Mouse (Mus musculus) stomach, postnatal 0 days (tissue): ENCODE results near the gene Hmbs. TPM values are rescaled to one million over a fixed set of nuclear protein-coding genes. Genes with fewer than 3 reads are reported as not detected.
A peak's percentile ranks its signal among the peaks of the same experiment; 100 is the strongest.

Experiments
- ATAC-seq: fragments of 200-750 bp; cut with Nextera tagmentation; 2 replicates; pipeline ENCODE4 v1.8.0; 2017; ENCODE audit not compliant: low FRiP score, low TSS enrichment
- DNase-seq: peaks from one replicate; pipeline ENCODE4 v3.0.0-alpha.2; 2016; ENCODE audit warnings: low spot score
- H3K27ac ChIP-seq: fragments of 300-500 bp; sonication (generic); replicated peaks from 2 replicates; pipeline ENCODE4 v1.5.1; 2014; ENCODE audit warnings: mild to moderate bottlenecking, control low read depth
- H3K27me3 ChIP-seq: fragments of 300-500 bp; sonication (generic); 2 replicates; pipeline ENCODE4 v1.6.1; 2014; ENCODE audit warnings: low read length; ENCODE audit not compliant: control insufficient read depth, insufficient read depth
- H3K36me3 ChIP-seq: fragments of 300-500 bp; sonication (generic); 2 replicates; pipeline ENCODE4 v1.6.1; 2014; ENCODE audit warnings: low read length, mixed read lengths; ENCODE audit not compliant: control insufficient read depth, insufficient read depth
- H3K4me1 ChIP-seq: fragments of 300-500 bp; sonication (generic); replicated peaks from 2 replicates; pipeline ENCODE4 v1.6.1; 2014; ENCODE audit warnings: antibody characterized with exemption; ENCODE audit not compliant: control insufficient read depth, insufficient read depth
- H3K4me2 ChIP-seq: fragments of 300-500 bp; sonication (generic); replicated peaks from 2 replicates; pipeline ENCODE4 v1.6.1; 2014; ENCODE audit warnings: low read depth, mild to moderate bottlenecking, control low read depth, moderate library complexity
- H3K4me3 ChIP-seq: fragments of 300-500 bp; sonication (generic); 2 replicates; pipeline ENCODE4 v1.5.1; 2014; ENCODE audit warnings: low read depth, low read length, control low read depth
- H3K9ac ChIP-seq: fragments of 300-500 bp; sonication (generic); 2 replicates; pipeline ENCODE4 v1.6.1; 2014; ENCODE audit warnings: mild to moderate bottlenecking, low read length, control low read depth, mixed read lengths
- H3K9me3 ChIP-seq: fragments of 300-500 bp; sonication (generic); 2 replicates; pipeline ENCODE4 v1.6.1; 2016; ENCODE audit warnings: low read length; ENCODE audit not compliant: control insufficient read depth
- CTCF ChIP-seq: IDR thresholded peaks from 2 replicates; pipeline ENCODE4 v1.5.1; 2016; ENCODE audit warnings: antibody characterized with exemption, low read depth, mild to moderate bottlenecking, moderate library complexity
- EP300 ChIP-seq: optimal IDR thresholded peaks from 2 replicates; pipeline ENCODE3; 2016; ENCODE audit warnings: antibody characterized with exemption
- WGBS: fragments of 180-500 bp; shearing (Covaris S2); extraction: QIAGEN DNeasy Blood & Tissue Kit; methylation state at CpG from one replicate; pipeline ENCODE4 v1.1.7; 2014; 5-methylcytosine and 5-hydroxymethylcytosine counted together
- polyA plus RNA-seq: library from polyadenylated mRNA; unstranded; fragments of >200 nt; fragmentation: Nextera tagmentation; extraction: Ambion mirVana; gene quantifications from 2 replicates; pipeline ENCODE4 v1.2.1, GENCODE M21; 2015

Gene Hmbs
- polyA plus RNA-seq, 1 experiment from 2014 or later: 68.8 TPM

DNA sequence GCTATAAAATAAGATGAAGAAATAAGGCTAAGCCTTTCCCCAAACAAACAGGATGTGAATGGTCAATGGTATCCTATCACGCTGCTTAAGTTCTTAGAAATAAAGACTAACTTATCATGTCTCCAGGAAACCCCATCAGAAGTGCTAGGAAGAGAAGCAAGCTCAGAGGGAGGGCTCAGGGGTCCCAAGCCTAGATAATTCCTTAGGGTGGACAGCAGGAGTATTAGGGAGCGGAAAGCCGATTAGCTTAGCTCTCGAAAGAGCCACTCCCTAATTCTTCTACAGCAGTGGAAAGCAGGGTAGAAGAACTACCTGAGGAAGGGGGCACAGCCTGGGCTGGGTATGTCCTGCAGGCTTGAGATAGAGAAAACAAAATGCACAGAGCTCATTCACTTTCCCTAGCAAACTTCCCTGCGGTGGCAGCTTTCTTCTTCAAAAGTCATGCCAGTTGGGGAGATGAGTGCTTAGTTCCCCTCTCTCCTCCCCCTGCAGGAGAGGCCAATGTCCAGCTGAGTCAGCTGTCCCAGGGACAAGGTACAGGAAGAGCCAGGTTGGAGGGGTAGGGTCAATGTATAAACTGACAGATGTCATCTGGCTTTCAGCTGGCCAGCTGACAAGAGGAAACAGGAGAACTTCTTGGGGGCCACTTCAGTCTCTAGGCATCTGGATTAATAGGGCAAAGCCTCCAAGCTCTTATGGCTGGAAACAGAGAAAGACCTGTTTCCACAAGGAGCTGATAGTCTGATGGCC, 25.8 kb downstream of the Hmbs start:
- peak overlapping the region; percentile 97 for H3K4me2 ChIP-seq
- H3K4me3 ChIP-seq: peak overlapping the region; percentile 92
- H3K9ac ChIP-seq: 0 out of 2 replicates have a peak overlapping the region, but pooled peaks have one; percentile 19
- no peaks in the 10 kb centered on the region for H3K27me3 ChIP-seq
- 55% methylated on average over 5 of the region's 5 CpGs for WGBS
- H3K4me1 ChIP-seq: no peaks in the 10 kb centered on the region; the same call in none of the 2 replicates
- no peak for ATAC-seq
- peak; percentile 37 for DNase-seq
- TF ChIP-seq EP300: no peak
- TF ChIP-seq CTCF: no peak
- peaks cover 22% of the 10 kb centered on the region for H3K36me3 ChIP-seq
- no peaks in the 10 kb centered on the region for H3K9me3 ChIP-seq
- no peak overlapping the region for H3K27ac ChIP-seq

DNA sequence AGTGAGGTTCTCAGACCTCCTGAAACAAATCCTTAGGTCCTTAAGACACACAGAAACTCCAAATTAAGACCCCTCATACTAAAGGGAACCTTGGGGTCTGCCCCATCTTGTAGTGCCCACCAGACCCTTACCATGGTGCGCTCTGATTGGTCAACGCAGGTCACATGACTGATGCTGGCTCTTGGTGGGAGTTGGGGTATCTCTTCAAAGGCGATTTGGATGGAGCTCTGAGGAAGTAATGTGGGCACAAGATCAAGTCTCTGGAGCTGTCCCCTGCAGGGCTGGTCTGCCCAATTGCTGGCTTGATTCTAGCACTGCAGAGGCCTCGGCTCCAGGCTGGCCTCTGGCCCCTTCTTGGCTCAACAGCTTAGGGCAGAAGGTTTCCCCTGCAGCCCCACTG, 26.6 kb downstream of the Hmbs start:
- 0 out of 2 replicates have a peak overlapping the region, but pooled peaks have one; percentile 12 for H3K4me2 ChIP-seq
- H3K4me1 ChIP-seq: no peaks in the 10 kb centered on the region; the same call in none of the 2 replicates
- no peaks in the 10 kb centered on the region for H3K27me3 ChIP-seq
- H3K36me3 ChIP-seq: peaks cover 22% of the 10 kb centered on the region
- DNase-seq (no peak), ATAC-seq (no peak)
- H3K4me3 ChIP-seq: no peak overlapping the region
- no peaks in the 10 kb centered on the region for H3K9me3 ChIP-seq
- no peak overlapping the region for H3K9ac ChIP-seq
- 78% methylated on average over 4 of the region's 4 CpGs for WGBS
- H3K27ac ChIP-seq: no peak overlapping the region
- TF ChIP-seq EP300 (no peak), CTCF (no peak)

DNA sequence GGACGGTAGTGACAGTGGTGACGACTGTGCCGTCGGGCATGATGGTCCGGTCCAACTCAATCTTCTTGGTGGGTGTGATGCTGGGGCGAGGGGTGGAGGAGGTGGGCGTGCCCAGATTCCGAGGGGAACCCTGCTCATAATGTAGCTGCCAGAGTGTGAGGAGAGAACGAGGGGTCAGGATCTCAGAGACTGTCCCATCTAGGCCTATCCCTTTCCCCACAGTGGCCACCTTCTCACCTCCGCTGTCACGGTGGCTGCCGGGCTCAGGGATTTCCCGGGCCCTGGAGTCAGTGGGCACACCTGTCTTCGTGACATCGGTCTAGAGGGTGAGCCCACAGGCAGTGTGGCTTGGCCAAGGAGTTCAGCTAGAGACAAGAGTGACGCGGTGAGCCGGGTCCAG, 29.1 kb downstream of the Hmbs start:
- no peak overlapping the region for H3K27ac ChIP-seq
- H3K36me3 ChIP-seq: peaks cover 22% of the 10 kb centered on the region
- DNase-seq (no peak), ATAC-seq (no peak)
- no peaks in the 10 kb centered on the region for H3K27me3 ChIP-seq
- no peaks in the 10 kb centered on the region for H3K9me3 ChIP-seq
- WGBS: 92% methylated on average over 18 of the region's 18 CpGs
- no peak overlapping the region for H3K4me2 ChIP-seq
- H3K4me3 ChIP-seq: no peak overlapping the region
- TF ChIP-seq CTCF (no peak), EP300 (no peak)
- H3K4me1 ChIP-seq: no peaks in the 10 kb centered on the region; the same call in none of the 2 replicates
- H3K9ac ChIP-seq: no peak overlapping the region

- Histone ChIP-seq H3K36me3 (peaks cover 22% of the 10 kb centered on the region), H3K4me2 (no peak overlapping the region), H3K9me3 (no peaks in the 10 kb centered on the region), H3K27me3 (no peaks in the 10 kb centered on the region), H3K9ac (no peak overlapping the region), H3K27ac (no peak overlapping the region), H3K4me3 (no peak overlapping the region), H3K4me1 (no peaks in the 10 kb centered on the region; the same call in none of the 2 replicates)
- ATAC-seq (no peak), DNase-seq (no peak)
- WGBS: 78% methylated on average over 4 of the region's 4 CpGs
- TF ChIP-seq CTCF: no peak
- no peak for TF ChIP-seq EP300
Measured at GRCm38 (mm10) chr9:44314257-44314547, 29.8 kb downstream of the Hmbs start.

DNA sequence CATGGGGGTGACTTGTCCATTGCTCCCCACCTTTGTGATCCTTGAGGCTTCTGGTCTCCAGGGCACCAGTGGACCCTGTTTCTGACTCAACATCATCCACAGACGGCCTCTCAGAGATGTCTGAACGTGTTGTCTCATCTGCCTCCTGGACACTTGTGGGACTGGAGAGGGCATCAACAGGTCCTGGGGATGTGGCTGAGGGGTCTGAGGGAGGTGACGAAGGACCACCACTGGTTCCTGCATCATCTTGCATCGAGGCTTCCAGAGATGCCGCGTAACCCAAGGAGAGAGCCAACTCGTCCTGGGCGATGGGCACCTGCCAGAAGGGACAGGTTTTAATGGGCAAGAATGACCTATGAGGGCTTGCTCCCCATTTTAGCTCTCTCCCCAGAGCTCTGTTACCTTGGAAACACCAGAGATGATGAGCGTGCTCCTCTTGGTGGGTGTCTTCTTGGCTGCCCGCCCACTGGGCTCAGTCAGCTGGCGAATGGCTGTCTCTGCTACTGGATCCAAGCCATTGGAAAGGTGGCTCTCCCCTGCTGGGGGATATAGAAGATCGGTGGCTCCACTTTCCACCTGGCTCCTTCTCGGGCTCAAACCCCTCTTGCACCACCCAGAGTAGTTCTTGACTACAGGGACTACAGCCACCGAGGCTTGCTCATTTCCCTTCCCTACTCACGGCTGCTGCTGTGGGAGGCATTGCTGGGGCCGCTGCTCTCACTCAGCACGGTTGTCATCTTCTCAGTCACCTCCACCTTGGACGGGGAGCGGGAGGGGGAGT, 30.4 kb downstream of the Hmbs start:
- H3K27ac ChIP-seq: no peak overlapping the region
- H3K36me3 ChIP-seq: peaks cover 22% of the 10 kb centered on the region
- H3K4me2 ChIP-seq: no peak overlapping the region
- TF ChIP-seq CTCF (no peak), EP300 (no peak)
- ATAC-seq (no peak), DNase-seq (no peak)
- WGBS: 76% methylated on average over 19 of the region's 19 CpGs
- no peaks in the 10 kb centered on the region; the same call in 1 of the 2 replicates for H3K4me1 ChIP-seq
- H3K9ac ChIP-seq: no peak overlapping the region
- no peaks in the 10 kb centered on the region for H3K27me3 ChIP-seq
- no peaks in the 10 kb centered on the region for H3K9me3 ChIP-seq
- no peak overlapping the region for H3K4me3 ChIP-seq
